Mouse (Mus musculus) testis, postnatal 10 days (tissue): Measurements from ENCODE around the gene Gpr62.

Source experiments
- DNase-seq: peaks from one replicate; pipeline ENCODE4 v3.0.0; 2021; ENCODE audit warnings: low spot score

The Gpr62 gene

DNA sequence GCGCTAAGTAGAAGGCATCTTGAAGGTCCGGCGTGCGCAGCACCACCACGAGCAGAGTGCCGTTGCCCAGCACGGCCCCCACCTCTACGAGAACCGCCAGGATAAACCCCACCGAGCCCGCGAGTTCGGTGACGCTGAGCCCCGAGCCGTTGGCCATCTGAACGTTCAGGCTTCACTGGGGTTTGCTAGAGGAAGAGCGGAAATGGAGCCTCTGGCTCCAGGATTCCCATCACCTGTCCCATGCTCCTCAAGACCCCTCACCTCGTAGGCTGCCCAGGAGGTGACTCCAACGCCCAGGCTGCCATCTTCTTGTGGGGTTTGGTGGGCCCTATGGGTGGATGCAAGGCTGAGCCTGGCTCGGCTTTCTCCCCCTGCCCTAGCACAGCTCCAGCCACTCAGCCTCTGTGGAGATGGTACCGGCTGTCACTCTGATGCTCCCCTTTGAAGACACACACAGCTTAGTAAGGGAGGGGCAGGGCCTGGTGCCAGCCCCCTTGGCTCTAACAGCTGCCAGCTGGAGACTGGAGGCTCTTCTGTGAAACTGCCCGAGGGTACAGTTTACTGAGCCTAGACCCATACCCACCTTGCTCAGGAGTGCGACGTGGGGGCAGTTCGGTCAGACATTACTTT, at the start of gene Gpr62:
Gene Gpr62 (minus strand): TSS at position 368 of the 630 bp plus-strand sequence.
- DNase-seq, result no peak

DNA sequence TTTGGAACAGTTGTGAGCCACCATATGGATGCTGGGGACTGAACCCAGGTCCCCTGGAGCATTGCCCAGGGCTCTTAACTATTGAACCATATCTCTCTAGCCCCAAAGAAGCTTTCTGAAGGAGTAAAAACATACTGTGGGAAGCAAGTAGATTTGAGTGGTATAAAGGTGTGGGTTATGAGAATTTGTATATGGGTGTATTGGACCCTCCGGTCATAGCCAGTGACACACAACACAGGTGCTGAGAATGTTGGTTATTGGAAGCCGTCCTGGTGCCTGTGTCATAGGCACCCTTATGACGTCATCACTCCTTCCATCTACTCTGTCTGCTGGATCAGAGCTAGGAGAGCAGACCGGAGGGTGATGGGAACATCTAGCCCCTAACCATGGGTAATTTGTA, 48.5 kb upstream of the Gpr62 start, which contains the start of gene Iqcf5:
Gene Iqcf5 (plus strand): TSS at position 301 of the 400 bp plus-strand sequence.
- no peak for DNase-seq

DNA sequence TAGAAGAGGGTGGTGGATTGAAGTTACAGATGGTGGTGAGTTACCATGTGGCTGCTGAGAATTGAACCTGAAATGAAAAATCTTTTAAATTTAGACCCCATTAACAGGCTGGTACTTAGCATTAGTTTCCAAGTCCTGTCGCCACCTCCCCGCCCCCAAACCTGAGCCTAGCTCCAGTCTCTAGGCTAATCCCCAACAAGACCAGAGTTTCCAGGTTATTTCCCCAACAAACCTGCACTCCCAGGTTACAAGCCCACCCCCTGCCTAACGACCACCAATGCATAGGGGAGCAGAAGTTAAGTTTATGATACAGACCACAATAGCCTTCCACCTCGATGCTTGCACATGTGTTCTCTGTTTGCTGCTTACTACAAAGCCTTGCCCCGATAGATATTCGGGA, 47.8 kb upstream of the Gpr62 start:
- DNase-seq, result no peak

DNA sequence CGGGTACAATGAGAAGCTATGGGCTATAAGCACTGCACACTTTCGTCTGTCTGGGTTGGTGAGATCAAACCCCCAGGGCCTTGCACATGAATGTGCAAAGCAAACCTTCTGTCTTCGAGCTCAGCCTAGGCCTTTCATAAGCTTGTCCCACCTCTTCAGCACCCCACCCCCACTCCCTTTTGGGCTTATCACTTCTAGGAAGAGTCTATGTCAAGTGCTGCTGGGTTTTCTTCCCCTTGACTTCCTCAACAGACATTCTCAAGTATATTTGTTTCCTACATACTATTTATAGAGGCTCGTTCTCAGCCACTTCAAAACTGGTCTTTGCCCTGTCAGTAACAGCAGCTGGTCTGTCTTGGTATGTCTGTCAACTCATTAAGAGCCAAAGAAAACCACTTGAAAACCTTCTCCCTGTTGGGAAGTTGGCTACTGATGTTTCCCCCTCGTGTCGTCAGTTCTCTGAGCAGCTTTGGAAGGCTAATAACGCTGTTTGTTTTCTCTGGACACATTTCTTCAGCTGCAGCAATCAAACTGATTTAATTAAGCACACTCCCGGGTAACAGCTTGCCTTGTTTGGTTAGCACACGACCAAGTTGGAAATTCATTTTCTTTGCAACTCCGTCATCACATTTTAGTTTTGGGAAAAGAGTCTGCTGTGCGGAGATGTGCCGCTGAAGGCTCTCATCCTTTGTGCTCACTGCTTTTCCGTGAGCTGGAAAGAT, 47.2 kb upstream of the Gpr62 start:
- DNase-seq, result no peak

DNA sequence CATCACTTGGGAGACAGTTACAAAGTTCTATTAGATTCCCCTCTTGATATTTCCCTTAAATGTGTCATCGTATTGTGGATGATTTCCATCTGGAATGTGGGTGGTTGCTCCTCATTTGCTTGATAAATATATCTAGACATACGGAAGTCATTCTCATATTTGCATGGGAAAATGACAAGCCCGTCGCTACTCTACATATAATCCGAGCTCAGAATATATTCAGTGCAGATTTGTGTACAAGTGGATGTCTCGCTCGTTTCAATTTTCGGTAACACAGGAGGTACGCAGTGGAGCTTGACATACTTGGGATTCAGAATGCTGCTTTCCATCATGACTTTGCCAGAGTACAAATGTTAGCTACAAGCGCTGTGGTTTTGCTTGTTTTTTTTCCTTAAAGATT, 43.6 kb upstream of the Gpr62 start:
- DNase-seq, result no peak

DNA sequence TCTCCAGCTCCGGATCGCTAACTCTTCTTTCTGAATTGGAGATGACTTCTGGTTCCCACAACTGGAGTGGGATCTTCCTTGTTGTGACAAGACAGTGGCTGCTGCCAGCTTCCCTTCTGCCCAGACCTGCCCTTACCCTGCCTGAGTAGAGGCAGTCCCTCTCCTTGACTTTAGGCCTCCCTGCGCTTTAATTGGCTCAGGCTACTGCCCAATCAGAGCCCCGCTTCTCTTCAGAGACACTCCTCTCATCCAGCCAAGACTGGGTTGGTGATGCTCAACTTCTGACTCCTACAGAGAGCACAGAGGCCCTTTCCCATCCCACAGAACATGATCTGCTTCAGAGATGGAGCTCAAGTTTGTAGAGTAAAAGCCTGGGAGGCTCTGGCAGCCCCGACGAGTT, 38.5 kb upstream of the Gpr62 start:
- DNase-seq, result peak; percentile 9

DNA sequence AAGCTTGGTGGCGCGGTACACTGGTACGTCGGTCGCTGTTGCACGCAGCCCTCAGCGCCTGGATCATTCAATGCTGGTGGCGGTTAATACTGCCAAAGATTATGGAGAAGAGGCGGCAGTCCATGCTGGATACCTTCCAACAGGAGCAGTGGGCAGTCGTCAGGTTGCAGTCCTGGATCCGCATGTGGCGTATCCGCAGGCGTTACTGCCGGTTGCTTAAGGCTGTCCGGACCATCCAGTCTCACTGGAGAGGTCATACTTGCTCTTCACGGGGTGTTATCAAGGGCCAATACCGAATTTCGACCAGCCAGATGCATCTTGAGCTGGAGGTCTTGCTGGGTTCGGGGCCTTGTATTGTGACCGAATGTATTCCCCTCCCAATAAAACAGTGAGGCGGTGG, 36.1 kb upstream of the Gpr62 start:
- peak; percentile 29 for DNase-seq

DNA sequence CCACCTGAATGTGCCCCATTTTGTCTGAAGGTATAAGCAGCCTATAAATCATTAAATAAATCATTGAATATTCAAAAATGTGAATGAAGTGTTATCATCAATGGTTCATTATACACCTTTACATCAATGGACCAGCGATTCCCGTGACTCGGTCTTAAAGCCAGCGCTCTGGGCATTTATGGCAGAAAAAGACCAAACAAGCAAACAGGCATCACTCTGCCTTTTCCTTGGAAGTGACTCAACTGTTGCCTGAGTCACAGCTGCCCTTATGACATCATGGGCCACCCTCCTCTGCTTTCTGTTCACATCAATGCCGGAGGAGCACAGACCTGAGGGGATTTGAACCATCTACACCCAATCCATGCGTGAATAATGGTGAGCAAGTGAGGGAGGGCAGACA, 33.9 kb upstream of the Gpr62 start, which contains the start of gene Iqcf1:
Gene Iqcf1 (plus strand): TSS at position 301 of the 400 bp plus-strand sequence.
- no peak for DNase-seq

DNA sequence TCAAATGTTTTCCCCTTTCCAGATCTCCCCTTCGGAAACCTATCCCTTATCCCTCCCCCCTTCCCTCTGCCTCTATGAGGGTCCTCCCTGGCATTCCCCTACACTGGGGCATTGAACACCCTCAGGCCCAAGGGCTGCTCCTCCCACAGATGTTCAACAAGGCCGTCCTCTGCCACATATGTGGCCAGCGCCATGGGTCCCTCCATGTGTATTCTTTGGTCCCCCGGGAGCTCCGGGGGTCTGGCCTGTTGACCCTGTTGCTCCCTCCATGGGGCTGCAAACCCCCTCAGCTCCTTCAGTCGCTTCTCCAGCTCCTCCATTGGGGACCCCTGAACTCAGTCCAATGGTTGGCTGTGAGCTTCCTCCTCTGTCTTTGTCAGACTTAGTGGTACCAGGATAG, 21.9 kb upstream of the Gpr62 start:
- DNase-seq, result peak; percentile 25

DNA sequence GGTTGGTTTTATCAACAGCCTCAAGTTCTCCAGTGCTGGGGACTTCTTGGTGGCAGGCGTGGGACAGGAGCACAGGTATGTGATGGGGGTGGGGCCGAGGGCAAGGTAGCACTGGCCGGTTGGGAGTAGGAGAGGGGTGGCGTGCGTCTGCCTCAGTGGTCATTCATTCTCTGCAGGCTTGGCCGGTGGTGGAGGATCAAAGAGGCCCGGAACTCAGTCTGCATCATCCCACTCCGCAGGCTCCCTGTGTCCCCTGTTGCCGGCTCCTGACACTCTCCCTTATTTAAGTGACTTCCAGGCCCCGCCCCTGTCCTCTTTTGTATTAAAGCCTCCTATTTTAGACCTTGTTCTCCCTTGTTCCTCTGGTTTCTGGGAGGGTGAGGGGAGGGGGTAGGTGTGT, 19.3 kb upstream of the Gpr62 start:
- DNase-seq, result peak; percentile 42

DNA sequence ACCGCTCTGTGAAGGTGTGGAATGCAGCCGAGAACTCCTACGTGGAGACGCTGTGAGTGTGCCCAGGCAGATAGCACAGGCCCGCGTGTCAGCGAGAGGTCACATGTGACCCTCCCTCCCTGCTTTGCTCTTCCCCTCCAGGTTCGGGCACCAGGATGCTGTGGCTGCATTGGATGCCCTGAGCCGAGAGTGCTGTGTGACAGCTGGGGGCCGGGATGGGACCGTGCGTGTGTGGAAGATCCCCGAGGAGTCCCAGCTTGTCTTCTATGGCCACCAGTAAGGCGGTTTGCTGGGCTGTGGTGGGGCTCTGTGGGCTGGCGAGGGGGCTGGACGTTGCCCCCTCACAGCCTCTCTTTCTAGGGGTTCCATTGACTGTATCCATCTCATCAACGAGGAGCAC, 17.9 kb upstream of the Gpr62 start:
- DNase-seq, result peak; percentile 39

DNA sequence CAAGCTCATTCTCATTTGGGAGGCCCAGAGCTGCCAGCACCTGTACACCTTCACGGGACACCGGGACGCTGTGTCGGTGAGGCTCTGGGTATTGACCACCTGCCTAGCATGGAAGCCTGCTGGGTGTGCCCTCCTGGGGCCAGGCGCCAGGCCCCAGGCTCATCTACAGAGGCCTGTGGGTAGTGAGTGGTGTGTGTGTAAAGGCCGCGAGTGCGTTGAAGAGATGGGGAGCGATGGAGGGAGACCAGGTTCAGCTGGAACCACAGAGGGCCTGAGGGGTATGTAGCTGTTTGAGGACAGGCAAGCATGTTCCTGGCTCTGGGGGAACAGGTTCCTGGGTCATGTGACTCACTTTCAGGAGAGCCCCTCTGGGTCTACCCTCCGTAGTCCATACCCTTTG, 17.4 kb upstream of the Gpr62 start:
- DNase-seq, result no peak

DNA sequence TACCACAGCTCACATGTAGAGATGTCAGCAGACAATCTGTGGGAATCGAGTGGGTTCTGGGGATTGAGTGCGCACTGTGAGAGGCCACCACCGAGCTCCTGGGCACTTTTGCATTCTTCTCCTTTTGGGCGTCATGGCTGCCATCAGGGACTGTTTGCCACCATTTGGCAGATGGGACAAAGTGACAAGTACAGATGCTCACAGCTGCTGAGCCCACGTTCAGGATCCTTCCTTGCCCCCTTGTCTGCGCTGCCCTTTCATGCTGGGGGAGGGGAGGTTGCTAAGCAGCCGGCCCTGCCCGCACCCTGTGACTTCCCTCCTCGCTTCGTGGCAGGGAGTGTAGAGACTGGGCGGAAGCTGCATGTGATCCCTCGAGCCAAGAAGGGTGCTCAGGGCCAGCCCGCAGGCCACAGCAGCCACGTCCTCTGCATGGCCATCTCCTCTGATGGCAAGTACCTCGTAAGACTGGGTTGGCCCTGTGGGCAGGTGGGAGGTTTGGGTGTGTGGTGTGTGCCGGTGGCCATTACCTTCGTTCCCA, 16.9 kb upstream of the Gpr62 start:
- peak; percentile 37 for DNase-seq

DNA sequence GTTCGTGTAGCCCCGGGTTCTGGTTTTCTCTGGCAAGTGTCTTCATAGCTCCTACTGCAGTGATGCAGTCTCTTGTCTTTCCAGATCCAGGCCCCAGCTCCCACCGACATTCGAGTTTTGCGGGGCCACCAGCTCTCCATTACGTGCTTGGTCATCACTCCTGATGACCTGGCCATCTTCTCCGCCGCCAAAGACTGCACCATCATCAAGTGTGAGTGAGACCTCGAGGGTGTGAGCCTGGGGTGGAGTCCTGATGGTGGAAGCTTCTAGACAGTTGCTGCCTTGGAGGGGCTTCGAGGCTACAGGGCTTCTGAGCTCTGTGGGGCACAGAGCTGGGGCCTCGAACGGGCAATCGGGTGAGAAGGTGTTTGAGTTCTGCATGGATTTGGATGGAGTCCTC, 15.9 kb upstream of the Gpr62 start:
- DNase-seq, result peak; percentile 33

DNA sequence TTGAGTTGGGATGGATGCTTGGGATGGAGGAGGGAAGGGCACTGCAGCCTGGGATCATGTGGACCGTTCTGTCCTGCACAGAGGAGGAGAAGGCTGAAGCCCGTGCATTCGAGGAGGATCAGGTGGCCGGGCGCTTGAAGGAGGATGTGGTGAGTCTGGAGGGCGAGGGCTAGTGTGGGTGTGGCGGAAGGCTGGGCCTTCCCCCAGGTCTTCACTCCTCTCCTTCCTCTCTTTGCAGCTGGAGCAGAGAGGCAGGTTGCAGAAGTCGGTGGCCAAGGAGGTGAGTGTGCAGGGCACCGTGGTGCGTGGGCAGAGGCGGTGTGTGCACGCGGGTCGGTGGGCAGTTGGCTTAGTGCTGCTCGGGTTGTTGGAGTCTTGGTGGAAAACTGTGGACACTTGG, 15.3 kb upstream of the Gpr62 start:
- DNase-seq, result peak; percentile 35

DNA sequence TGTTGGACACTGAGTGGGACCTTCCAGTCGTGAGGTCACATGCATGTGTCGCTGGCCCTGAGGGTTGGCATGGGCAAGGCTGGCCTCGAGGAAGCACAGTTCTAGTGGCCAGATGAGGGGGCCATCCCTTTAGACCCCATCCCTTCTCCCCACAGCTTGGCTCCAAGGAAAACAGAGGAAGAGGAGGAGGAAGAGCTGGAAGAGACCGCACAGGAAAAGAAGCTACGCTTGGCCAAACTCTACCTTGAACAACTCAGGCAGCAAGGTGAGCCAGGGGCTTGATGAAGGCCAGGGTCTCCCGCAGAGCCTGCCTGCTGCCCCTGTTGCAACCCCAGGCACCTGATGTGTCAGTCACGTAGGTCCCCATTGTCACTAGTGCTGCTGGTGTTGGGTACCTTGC, 14.8 kb upstream of the Gpr62 start:
- DNase-seq, result peak; percentile 35

DNA sequence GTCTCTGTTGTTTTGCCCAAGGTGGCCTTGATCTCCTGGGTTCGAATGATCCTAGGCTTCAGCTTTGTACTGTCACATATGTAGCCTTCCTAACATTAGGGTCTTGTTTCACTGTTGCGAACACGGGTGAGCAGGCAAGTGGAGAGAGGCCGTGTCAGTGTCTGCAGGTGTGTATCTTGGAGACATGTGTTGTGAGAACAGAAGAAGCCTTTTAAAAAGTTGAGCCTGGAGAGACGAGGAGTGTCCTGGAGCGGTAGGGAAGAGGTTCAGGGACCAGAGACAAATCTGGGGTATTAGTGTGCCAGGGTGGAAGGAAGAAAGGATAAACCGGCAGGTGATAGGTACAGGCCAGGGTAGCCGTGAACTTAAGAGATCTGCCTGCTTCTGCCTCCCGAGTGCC, 12.4 kb upstream of the Gpr62 start:
- DNase-seq, result peak; percentile 34

DNA sequence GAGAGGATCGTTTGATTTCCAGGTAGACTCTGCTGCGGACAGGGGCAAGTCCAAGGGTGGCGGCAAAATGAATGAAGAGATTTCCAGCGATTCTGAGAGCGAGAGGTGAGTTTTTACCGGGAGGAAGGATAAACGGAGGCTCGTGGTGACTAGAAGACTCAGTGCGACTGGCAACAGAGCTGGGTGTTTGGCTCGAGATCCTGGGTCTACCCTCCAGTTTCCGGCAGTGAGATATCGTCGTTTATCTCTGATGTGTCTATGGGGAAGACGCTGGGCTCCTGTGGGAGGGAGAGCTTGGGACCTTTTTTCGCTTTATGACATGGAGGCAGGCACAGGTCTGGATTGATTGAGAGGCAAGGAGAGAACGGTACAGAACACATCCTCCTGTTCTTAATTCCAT, 11.9 kb upstream of the Gpr62 start:
- peak; percentile 39 for DNase-seq

DNA sequence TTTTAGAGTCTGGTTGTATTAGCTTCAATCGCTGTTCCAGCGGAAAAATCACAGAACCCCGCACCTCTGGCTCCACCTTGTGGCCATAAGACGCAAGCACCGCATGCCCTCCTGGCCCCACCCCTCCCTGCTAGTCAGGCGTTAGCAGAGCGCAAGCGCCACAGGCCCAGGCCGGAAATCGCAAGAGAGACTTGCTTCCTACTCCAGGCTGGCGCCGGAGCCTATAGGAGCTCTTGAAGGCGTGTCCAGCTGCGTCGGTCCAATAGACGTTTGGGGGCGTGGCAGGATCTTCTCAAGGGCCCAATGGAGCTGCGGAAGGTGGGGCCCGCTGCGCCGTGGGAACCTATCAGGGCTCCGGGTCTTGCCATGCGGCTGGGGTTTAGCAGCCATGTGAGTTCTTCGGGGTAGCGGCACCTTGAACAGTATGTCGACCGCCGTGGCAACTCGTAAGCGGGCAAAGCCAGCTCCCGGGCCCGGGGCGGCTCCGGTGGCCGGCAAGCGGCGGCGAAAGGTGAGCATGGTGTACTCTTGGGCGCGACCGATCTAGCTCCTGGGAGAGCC, 11.3 kb upstream of the Gpr62 start, which contains the start of gene Parp3:
Gene Parp3 (minus strand): TSS at position 26 of the 561 bp plus-strand sequence.
- peak; percentile 98 for DNase-seq

DNA sequence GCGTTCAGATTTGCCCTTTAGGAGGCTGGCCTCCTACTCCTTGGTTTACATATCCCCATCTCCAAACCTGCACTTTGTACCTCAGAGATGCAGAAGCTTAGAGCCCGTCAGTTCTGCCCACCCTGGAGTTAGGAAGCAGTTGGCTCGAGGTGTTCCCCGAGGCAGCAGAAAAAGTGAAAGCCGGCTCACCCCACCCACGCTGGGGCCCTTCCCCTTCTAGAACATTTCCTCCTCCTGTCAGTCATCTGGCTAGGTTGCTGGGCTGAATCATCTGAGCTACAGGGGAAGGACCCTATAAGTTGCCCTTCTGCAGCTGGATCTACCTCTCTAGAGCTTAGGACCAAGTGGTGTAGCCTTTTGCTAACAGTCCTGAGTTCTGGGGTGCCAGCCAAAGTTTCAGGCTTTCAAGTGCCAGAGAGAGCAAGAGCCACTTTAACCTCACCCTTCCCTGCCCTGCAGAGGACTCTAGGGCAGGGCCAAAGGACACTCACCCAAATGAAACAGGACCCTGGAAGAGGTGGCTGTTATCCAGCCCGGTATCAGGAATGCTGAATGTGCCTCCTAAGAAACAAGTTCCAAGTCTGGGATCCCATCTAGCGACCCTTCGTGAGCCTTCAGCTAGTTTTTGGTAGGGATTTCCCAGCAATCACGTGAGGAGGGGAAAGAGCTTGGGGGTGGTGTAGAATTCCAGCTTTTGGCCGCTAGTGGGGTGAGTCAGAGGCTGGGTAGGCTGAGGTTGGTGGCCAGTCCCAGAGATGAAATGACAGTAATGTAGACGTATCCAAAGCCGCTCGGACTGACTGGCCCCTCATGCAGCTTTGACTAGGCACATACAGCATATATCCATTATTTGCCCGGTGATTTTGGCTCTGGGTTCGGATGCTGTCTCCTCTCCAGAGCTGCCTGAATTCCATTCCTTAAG, 10.5 kb upstream of the Gpr62 start:
- DNase-seq, result peak; percentile 60

DNA sequence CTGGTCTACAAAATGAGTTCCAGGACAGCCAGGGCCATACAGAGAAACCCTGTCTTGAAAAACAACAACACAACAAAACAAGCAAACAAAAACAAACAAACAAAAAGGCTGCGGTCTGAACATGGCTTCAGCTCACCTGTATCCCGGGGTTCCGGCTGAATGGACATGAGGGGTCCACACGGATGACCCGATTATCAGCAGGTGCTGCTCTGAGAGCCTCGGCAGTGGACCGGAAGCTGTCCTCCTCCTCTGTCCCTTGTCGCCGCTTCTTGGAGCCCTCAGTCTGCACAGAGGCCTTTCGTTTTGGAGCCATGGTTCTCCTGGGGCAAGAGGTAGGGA, 9.9 kb upstream of the Gpr62 start, which contains the start of gene Rrp9:
Gene Rrp9 (plus strand): TSS at position 301 of the 339 bp plus-strand sequence.
- DNase-seq, result peak; percentile 49

DNA sequence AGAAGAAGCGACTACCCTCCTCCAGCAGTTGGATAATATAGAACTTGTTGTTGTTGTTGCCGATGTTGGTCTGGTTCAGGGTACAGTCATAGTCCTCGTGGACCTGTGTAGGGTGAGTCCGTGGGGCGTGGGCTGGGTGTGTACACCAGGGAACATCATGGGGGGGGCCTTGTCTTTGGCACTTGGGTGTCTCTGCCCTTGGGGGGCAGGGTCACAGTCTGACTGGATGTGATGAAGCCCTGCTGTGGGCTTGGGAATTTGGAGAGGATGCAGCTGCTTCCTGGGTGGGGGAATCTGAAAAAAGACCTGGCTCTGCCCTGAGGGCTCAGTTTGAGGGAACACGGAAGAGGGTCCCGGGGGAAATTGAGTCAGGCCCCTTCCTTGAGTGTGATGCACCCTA, 9.3 kb upstream of the Gpr62 start:
- DNase-seq, result peak; percentile 75
